Mouse (Mus musculus): Measurements from ENCODE around the gene Hand2.

GRCm38 (mm10) chr8:57328931-57329341 is 8.2 kb downstream of the Hand2 start:
- TF ChIP-seq CTCF (IDR thresholded peaks at IDR 0.05; ENCODE audit: insufficient read depth, low read length) = no peak
- TF ChIP-seq POLR2A (IDR thresholded peaks at IDR 0.05; ENCODE audit: borderline replicate concordance, extremely low read depth, low read depth, low read length) = no peak
